In genomic region chr9:120020285-120020890, GRCm38 (mm10) we compare ENCODE assay signal across 8 mouse cellular contexts. TPM values are rescaled to one million over a fixed set of nuclear protein-coding genes. Genes with fewer than 3 reads are reported as not detected.
DNase-seq lines count a peak whose midpoint lies in the region; ATAC-seq lines count a peak whose summit lies in the region.

No protein-coding gene starts in this region.

- H3K4me1 ChIP-seq in hindbrain, embryonic 10.5 days (replicated peaks) = peaks cover 40% of the 10 kb centered on the region
- H3K4me1 ChIP-seq in hindbrain, embryonic 16.5 days (ENCODE audit: control insufficient read depth, insufficient read depth, low read depth, low read length) = no peaks in the 10 kb centered on the region
- H3K4me1 ChIP-seq in embryonic facial prominence, embryonic 14.5 days (ENCODE audit: control insufficient read depth, insufficient read depth, low read length) = peaks cover 5% of the 10 kb centered on the region; the same call in 1 of the 2 replicates

- H3K27ac ChIP-seq in hindbrain, embryonic 10.5 days = no peak overlapping the region
- H3K27ac ChIP-seq in hindbrain, embryonic 16.5 days (ENCODE audit: low read depth, low read length) = no peak overlapping the region
- H3K27ac ChIP-seq in embryonic facial prominence, embryonic 14.5 days (replicated peaks; ENCODE audit: low read depth, low read length) = no peak overlapping the region; the same call in 1 of the 2 replicates

- DNase-seq in hindbrain, embryonic 10.5 days (ENCODE audit: low spot score) = peak; percentile 69
- DNase-seq in adrenal gland, postnatal 36 days = peak; percentile 75 to 78
- peak; percentile 88 for DNase-seq in embryonic facial prominence, embryonic 14.5 days (ENCODE audit: low spot score)
- DNase-seq in heart, postnatal 10 days = peak; percentile 84 to 91
- DNase-seq in layer of hippocampus, postnatal 14 days (ENCODE audit: low spot score in 2 of 2) = peak; percentile 68 to 80
- peak; percentile 76 for DNase-seq in mesoderm, embryonic 11.5 days (ENCODE audit: low read depth, low spot score)
- DNase-seq in spleen, postnatal 14 days (ENCODE audit: low spot score in 2 of 2) = peak; percentile 24 to 58

- no peak overlapping the region for H3K4me3 ChIP-seq in hindbrain, embryonic 10.5 days
- no peak overlapping the region for H3K4me3 ChIP-seq in hindbrain, embryonic 16.5 days (ENCODE audit: low read length)
- no peak overlapping the region for H3K4me3 ChIP-seq in embryonic facial prominence, embryonic 14.5 days (ENCODE audit: low read depth, low read length)

- WGBS in hindbrain, embryonic 10.5 days = 45% methylated on average over 7 of the region's 7 CpGs
- 42% methylated on average over 7 of the region's 7 CpGs for WGBS in hindbrain, embryonic 16.5 days
- WGBS in embryonic facial prominence, embryonic 14.5 days = 31% methylated on average over 7 of the region's 7 CpGs

- no peaks in the 10 kb centered on the region for H3K27me3 ChIP-seq in hindbrain, embryonic 10.5 days (ENCODE audit: insufficient read depth, poor library complexity, severe bottlenecking)
- H3K27me3 ChIP-seq in hindbrain, embryonic 16.5 days (replicated peaks; ENCODE audit: control insufficient read depth, insufficient read depth, low read length) = no peaks in the 10 kb centered on the region
- no peaks in the 10 kb centered on the region for H3K27me3 ChIP-seq in embryonic facial prominence, embryonic 14.5 days (replicated peaks; ENCODE audit: control insufficient read depth, insufficient read depth, low read length)

- no peak overlapping the region for H3K9ac ChIP-seq in hindbrain, embryonic 16.5 days (ENCODE audit: low read depth, low read length)
- H3K9ac ChIP-seq in embryonic facial prominence, embryonic 14.5 days (ENCODE audit: low read depth, low read length) = no peak overlapping the region

- intact Hi-C loops in heart, postnatal 10 days (cut with DNase I) = no loop called here

- H3K36me3 ChIP-seq in hindbrain, embryonic 10.5 days = no peaks in the 10 kb centered on the region
- no peaks in the 10 kb centered on the region for H3K36me3 ChIP-seq in hindbrain, embryonic 16.5 days (ENCODE audit: control insufficient read depth, insufficient read depth, low read length)
- no peaks in the 10 kb centered on the region for H3K36me3 ChIP-seq in embryonic facial prominence, embryonic 14.5 days (ENCODE audit: control insufficient read depth, insufficient read depth, low read length)

- H3K4me2 ChIP-seq in hindbrain, embryonic 16.5 days (ENCODE audit: low read length) = no peak overlapping the region
- H3K4me2 ChIP-seq in embryonic facial prominence, embryonic 14.5 days (ENCODE audit: low read depth, low read length) = no peak overlapping the region

- ATAC-seq in hindbrain, embryonic 16.5 days = no peak
- ATAC-seq in embryonic facial prominence, embryonic 14.5 days (ENCODE audit: low read depth) = no peak

- no peaks in the 10 kb centered on the region for H3K9me3 ChIP-seq in hindbrain, embryonic 10.5 days
- no peaks in the 10 kb centered on the region for H3K9me3 ChIP-seq in hindbrain, embryonic 16.5 days (ENCODE audit: control insufficient read depth, low read length)
- no peaks in the 10 kb centered on the region for H3K9me3 ChIP-seq in embryonic facial prominence, embryonic 14.5 days (ENCODE audit: control insufficient read depth, low read length)

RNA-seq across cellular contexts. Expression of gene Xirp1, which starts 3.0 kb away (rescaled TPM):
- polyA plus RNA-seq in hindbrain, embryonic 10.5 days (2016; fragmentation: Nextera tagmentation; extraction: Ambion mirVana) = 0.05 and 0.44 TPM in 2 replicates
- 0.35 TPM in 1 of 2 replicates, not detected in the other for polyA plus RNA-seq in hindbrain, embryonic 16.5 days (2015; fragmentation: Nextera tagmentation; extraction: Ambion mirVana)
- total RNA-seq in adrenal gland, postnatal 36 days (2021) = under 1 TPM; 0.33 to 0.53 TPM
- polyA plus RNA-seq in embryonic facial prominence, embryonic 14.5 days (2014; fragmentation: Nextera tagmentation; extraction: Ambion mirVana) = 4.9 and 8.0 TPM in 2 replicates
- total RNA-seq in heart, postnatal 10 days (2021) = 100 to 1,000 TPM; 147 to 150 TPM
- under 1 TPM; 0.14 to 0.41 TPM for total RNA-seq in layer of hippocampus, postnatal 14 days (2021)

RNA-seq across cellular contexts. Expression of gene Csrnp1, which starts 35.9 kb away (rescaled TPM):
- polyA plus RNA-seq in hindbrain, embryonic 10.5 days (2016; fragmentation: Nextera tagmentation; extraction: Ambion mirVana) = 3.5 and 4.6 TPM in 2 replicates
- polyA plus RNA-seq in hindbrain, embryonic 16.5 days (2015; fragmentation: Nextera tagmentation; extraction: Ambion mirVana) = 1.8 and 2.7 TPM in 2 replicates
- total RNA-seq in adrenal gland, postnatal 36 days (2021) = 10 to 100 TPM; 35.2 to 46.6 TPM
- 1.7 and 2.4 TPM in 2 replicates for polyA plus RNA-seq in embryonic facial prominence, embryonic 14.5 days (2014; fragmentation: Nextera tagmentation; extraction: Ambion mirVana)
- total RNA-seq in heart, postnatal 10 days (2021) = 10 to 100 TPM in 1 of 2 experiments, 1 to 10 TPM in 1; 9.9 to 19.0 TPM
- total RNA-seq in layer of hippocampus, postnatal 14 days (2021) = 10 to 100 TPM in 1 of 2 experiments, 1 to 10 TPM in 1; 8.9 to 11.9 TPM

RNA-seq across cellular contexts. Expression of gene Cx3cr1, which starts 49.3 kb away (rescaled TPM):
- 6.3 and 8.2 TPM in 2 replicates for polyA plus RNA-seq in hindbrain, embryonic 10.5 days (2016; fragmentation: Nextera tagmentation; extraction: Ambion mirVana)
- polyA plus RNA-seq in hindbrain, embryonic 16.5 days (2015; fragmentation: Nextera tagmentation; extraction: Ambion mirVana) = 10.0 and 10.3 TPM in 2 replicates
- total RNA-seq in adrenal gland, postnatal 36 days (2021) = 1 to 10 TPM; 3.4 to 6.8 TPM
- 9.8 and 11.3 TPM in 2 replicates for polyA plus RNA-seq in embryonic facial prominence, embryonic 14.5 days (2014; fragmentation: Nextera tagmentation; extraction: Ambion mirVana)
- 1 to 10 TPM; 3.9 to 7.1 TPM for total RNA-seq in heart, postnatal 10 days (2021)
- total RNA-seq in layer of hippocampus, postnatal 14 days (2021) = 10 to 100 TPM; 34.7 to 36.0 TPM

Comparison
In these comparisons a context has a peak if more than half of its experiments do, and no peak if none do; other contexts are left out.
1. RNA of gene Xirp1, which starts 3.0 kb away (total RNA-seq): 147 to 150 TPM in heart, postnatal 10 days; 0.33 to 0.53 TPM in adrenal gland, postnatal 36 days and 0.14 to 0.41 TPM in layer of hippocampus, postnatal 14 days; every median in the first group is over 10 times any median in the second.
2. RNA of gene Cx3cr1, which starts 49.3 kb away (total RNA-seq): 34.7 to 36.0 TPM in layer of hippocampus, postnatal 14 days; 3.9 to 7.1 TPM in heart, postnatal 10 days and 3.4 to 6.8 TPM in adrenal gland, postnatal 36 days; every median in the first group is over 4 times any median in the second.
3. Peak in every context shown above with its lines, with median percentiles within 50 percentile points of each other: DNase-seq.